Mouse (Mus musculus): Measurements from ENCODE around the gene Pxmp4. TPM values are rescaled to one million over a fixed set of nuclear protein-coding genes. Genes with fewer than 3 reads are reported as not detected.
A peak's percentile ranks its signal among the peaks of the same experiment; 100 is the strongest.

Gene Pxmp4
- total RNA-seq, 2 experiments from 2014 or later, result 12.6 to 14.9 TPM

DNA sequence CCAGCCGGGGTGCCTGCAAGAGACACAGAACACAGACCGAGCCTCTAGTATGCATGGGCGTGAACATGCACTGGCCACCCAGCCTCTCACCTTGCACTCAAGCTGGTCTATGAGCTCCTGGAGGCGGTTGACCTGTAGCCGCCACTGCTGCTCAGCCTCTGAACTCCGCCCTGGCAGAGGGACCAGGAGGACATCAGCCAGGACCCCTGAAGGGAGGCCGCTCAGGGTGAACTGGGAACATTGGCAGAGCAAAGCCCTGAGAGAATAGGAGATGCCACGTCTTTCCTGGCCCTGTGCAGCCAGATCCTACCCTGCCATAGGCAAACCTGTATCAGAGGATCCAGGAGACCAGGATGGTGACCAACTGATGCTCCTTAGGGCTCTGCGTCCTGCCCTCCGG is 56.8 kb downstream of the Pxmp4 start, which contains the start of gene 1700003F12Rik:
Gene 1700003F12Rik, plus strand, starts transcription at position 375 of the 400 bp plus-strand sequence.
- DNase-seq, result no peak

DNA sequence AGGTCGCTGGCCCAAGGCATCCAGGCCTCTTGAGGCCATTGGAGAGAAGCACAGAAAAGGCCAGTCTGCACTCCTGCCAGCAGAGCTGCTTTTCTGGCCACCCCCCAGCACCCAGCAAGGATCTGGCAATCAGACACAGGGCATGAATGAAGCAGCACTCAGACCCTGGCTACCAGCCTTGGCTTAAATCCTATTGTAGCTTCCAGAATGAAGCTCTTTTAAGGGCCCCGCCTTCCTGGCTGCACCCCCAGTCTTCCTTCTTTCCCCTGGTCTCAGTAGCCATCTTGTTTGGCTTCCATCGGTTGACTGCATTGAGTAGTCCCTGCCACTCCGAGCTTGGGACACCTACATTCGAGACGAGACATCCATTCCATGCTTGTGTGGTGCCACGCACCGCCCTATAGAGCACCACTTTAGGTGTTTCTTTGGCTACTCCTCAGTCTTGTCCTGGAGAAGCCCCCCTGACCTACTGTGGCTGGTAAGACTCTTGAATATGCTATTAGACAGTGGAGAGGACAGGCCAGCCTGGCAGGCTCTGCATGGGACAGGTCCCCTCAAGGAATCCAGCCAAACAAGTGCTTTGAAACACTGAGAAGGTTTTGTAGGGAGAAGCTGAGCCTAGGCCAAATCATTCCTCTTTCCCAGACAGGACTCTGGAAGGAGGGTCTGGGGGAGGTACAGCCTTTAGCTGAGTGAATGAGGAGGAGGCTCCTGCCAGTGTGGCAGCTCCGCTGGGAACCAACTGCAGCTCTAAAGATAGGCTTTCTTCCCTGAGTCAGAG is 59.8 kb downstream of the Pxmp4 start:
- DNase-seq, result peak; percentile 84

- DNase-seq, result no peak
Observed at GRCm38 (mm10) chr2:154541630-154542029, 61.9 kb downstream of the Pxmp4 start.

GRCm38 (mm10) chr2:154539720-154540119 is 63.8 kb downstream of the Pxmp4 start:
- DNase-seq, result no peak

DNA sequence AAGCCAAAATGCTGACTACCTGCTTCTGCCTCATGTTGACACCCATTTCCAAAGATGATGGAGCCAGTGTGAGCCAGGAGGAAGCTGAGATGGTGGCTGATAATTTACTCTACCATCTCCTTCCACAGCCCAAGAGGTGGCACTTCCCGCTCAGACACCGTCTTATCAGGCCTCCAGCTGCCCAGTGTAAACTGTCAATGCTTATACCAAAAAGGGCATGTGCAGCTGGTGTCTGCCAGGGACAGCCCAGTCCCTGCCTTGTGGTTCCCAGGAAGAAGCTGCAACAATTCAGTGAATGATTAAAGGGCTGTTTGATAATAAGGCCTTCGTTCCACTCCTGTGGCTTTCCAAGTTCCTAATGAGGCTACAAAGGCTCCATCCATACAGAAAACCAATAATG is 64.8 kb downstream of the Pxmp4 start:
- DNase-seq, result no peak

DNA sequence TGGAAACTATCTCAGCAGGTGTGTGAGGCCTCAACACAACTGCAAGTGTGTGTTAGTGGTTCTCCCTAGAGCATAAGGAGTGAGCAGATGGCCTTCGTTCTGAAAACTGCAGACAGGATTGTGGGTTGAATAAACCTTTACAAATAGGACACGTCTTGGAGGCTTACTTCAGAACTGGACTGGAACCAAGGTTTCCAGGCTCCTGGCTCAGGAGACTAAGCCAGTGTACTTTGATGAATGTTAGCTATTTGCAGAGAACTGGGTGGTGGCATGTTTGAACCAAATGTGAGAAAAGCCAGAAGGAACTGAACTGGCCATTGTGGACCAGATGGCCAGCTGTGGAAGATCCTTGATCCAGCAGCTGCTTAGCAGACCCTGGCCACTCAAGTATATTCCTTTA is 65.2 kb downstream of the Pxmp4 start:
- no peak for DNase-seq

Other genes with a start within 250 kb of the Pxmp4 start
- 10 to 100 TPM; 11.0 to 12.3 TPM for gene Cdk5rap1, start 230.7 kb downstream of the Pxmp4 start, total RNA-seq (2021)
- 100 to 1,000 TPM; 190 to 200 TPM for gene Snta1, start 195.6 kb downstream of the Pxmp4 start, total RNA-seq (2021)
- gene Cbfa2t2, start 167.2 kb downstream of the Pxmp4 start, total RNA-seq (2021), result 10 to 100 TPM in 1 of 2 experiments, 1 to 10 TPM in 1; 9.9 to 10.7 TPM
- not detected for gene 1700003F12Rik, start 56.6 kb downstream of the Pxmp4 start, total RNA-seq (2021)
- gene Actl10, start 51.9 kb downstream of the Pxmp4 start, total RNA-seq (2021), result not detected
- gene Necab3, start 44.8 kb downstream of the Pxmp4 start, total RNA-seq (2021), result 1 to 10 TPM in 1 of 2 experiments, under 1 TPM in 1; 0.69 to 1.4 TPM
- gene E2f1, start 33.8 kb downstream of the Pxmp4 start, total RNA-seq (2021), result 1 to 10 TPM in 1 of 2 experiments, under 1 TPM in 1; 0.87 to 1.8 TPM
- 1 to 10 TPM; 2.2 to 2.5 TPM for gene Zfp341, start 9.6 kb upstream of the Pxmp4 start, total RNA-seq (2021)
- gene 4930519P11Rik, start 9.7 kb upstream of the Pxmp4 start, total RNA-seq (2021), result not detected
- 100 to 1,000 TPM; 102 TPM for gene Chmp4b, start 48.0 kb upstream of the Pxmp4 start, total RNA-seq (2021)
- gene Gm14214, start 166.3 kb upstream of the Pxmp4 start, total RNA-seq (2021), result not detected
- 10 to 100 TPM; 64.6 to 69.4 TPM for gene Raly, start 187.4 kb upstream of the Pxmp4 start, total RNA-seq (2021)
- not detected for gene a, start 187.7 kb upstream of the Pxmp4 start, total RNA-seq (2021)